In genomic region chr3:142979161-142979560, GRCm38 (mm10) we compare ENCODE assay signal across 11 mouse cellular contexts.
A peak's percentile ranks its signal among the peaks of the same experiment; 100 is the strongest.
DNase-seq lines count a peak whose midpoint lies in the region; ATAC-seq lines count a peak whose summit lies in the region.
"Had no signal": no experiment of that assay in that cellular context is flagged by ENCODE, and none has a peak within 500 bp of the region (broad histone marks: within the 10 kb centered on the region; RNA-seq: fewer than 3 reads in every experiment).

No protein-coding gene starts in this region.

- H3K36me3 ChIP-seq in heart, embryonic 15.5 days, result no peaks in the 10 kb centered on the region
- H3K36me3 ChIP-seq in heart, embryonic 11.5 days (ENCODE audit: control insufficient read depth, insufficient read depth, low read length), result no peaks in the 10 kb centered on the region
- H3K36me3 ChIP-seq in midbrain, embryonic 14.5 days (ENCODE audit: control insufficient read depth, insufficient read depth, low read length), result no peaks in the 10 kb centered on the region
- H3K36me3 ChIP-seq in midbrain, embryonic 15.5 days (replicated peaks), result no peaks in the 10 kb centered on the region
- H3K36me3 ChIP-seq: intestine, embryonic 15.5 days; limb, embryonic 12.5 days had no signal

- no peak overlapping the region for H3K4me3 ChIP-seq in heart, embryonic 15.5 days
- H3K4me3 ChIP-seq in heart, embryonic 11.5 days (ENCODE audit: low read depth, low read length), result no peak overlapping the region
- no peak overlapping the region for H3K4me3 ChIP-seq in midbrain, embryonic 14.5 days (replicated peaks; ENCODE audit: low read depth, low read length)
- no peak overlapping the region for H3K4me3 ChIP-seq in midbrain, embryonic 15.5 days
- H3K4me3 ChIP-seq: intestine, embryonic 15.5 days; limb, embryonic 12.5 days had no signal

- H3K4me1 ChIP-seq in heart, embryonic 15.5 days (replicated peaks), result peaks cover 5% of the 10 kb centered on the region
- H3K4me1 ChIP-seq in heart, embryonic 11.5 days (ENCODE audit: control insufficient read depth, insufficient read depth, low read length), result no peaks in the 10 kb centered on the region
- H3K4me1 ChIP-seq in midbrain, embryonic 14.5 days (ENCODE audit: control insufficient read depth, insufficient read depth, low read length), result no peaks in the 10 kb centered on the region
- H3K4me1 ChIP-seq in midbrain, embryonic 15.5 days, result peaks cover 5% of the 10 kb centered on the region; the same call in 1 of the 2 replicates
- H3K4me1 ChIP-seq: intestine, embryonic 15.5 days; limb, embryonic 12.5 days had no signal

- no peaks in the 10 kb centered on the region for H3K27me3 ChIP-seq in heart, embryonic 15.5 days
- H3K27me3 ChIP-seq in heart, embryonic 11.5 days (ENCODE audit: control insufficient read depth, insufficient read depth, low read length), result no peaks in the 10 kb centered on the region
- H3K27me3 ChIP-seq in midbrain, embryonic 14.5 days (ENCODE audit: control insufficient read depth, insufficient read depth, low read length), result no peaks in the 10 kb centered on the region
- no peaks in the 10 kb centered on the region for H3K27me3 ChIP-seq in midbrain, embryonic 15.5 days (replicated peaks)
- H3K27me3 ChIP-seq: intestine, embryonic 15.5 days; limb, embryonic 12.5 days had no signal

- no peak overlapping the region for H3K9ac ChIP-seq in heart, embryonic 15.5 days
- no peak overlapping the region for H3K9ac ChIP-seq in heart, embryonic 11.5 days (ENCODE audit: low read depth, low read length)
- H3K9ac ChIP-seq in midbrain, embryonic 14.5 days (replicated peaks; ENCODE audit: low read length), result no peak overlapping the region
- no peak overlapping the region for H3K9ac ChIP-seq in midbrain, embryonic 15.5 days
- H3K9ac ChIP-seq: intestine, embryonic 15.5 days; limb, embryonic 12.5 days had no signal

- no peak for ATAC-seq in heart, embryonic 15.5 days (replicated peaks; ENCODE audit: insufficient number of reproducible peaks, insufficient read depth, low FRiP score, low read depth)
- ATAC-seq in heart, embryonic 11.5 days (replicated peaks; ENCODE audit: insufficient number of reproducible peaks, low FRiP score, low TSS enrichment), result no peak
- no peak for ATAC-seq in midbrain, embryonic 14.5 days (ENCODE audit: low FRiP score, low TSS enrichment)
- no peak for ATAC-seq in midbrain, embryonic 15.5 days (replicated peaks)
- ATAC-seq: intestine, embryonic 15.5 days had no signal

- peak overlapping the region; percentile 23; the same call in 1 of the 2 replicates for H3K4me2 ChIP-seq in heart, embryonic 15.5 days
- H3K4me2 ChIP-seq in heart, embryonic 11.5 days, result no peak overlapping the region
- H3K4me2 ChIP-seq in midbrain, embryonic 14.5 days (ENCODE audit: low read length), result no peak overlapping the region
- no peak overlapping the region for H3K4me2 ChIP-seq in midbrain, embryonic 15.5 days
- H3K4me2 ChIP-seq: intestine, embryonic 15.5 days; limb, embryonic 12.5 days had no signal

- WGBS in heart, embryonic 15.5 days, result 6% methylated on average over 4 of the region's 4 CpGs
- WGBS in heart, embryonic 11.5 days (ENCODE audit: insufficient replicate concordance), result 22% methylated on average over 4 of the region's 4 CpGs
- 11% methylated on average over 4 of the region's 4 CpGs for WGBS in midbrain, embryonic 14.5 days
- WGBS in midbrain, embryonic 15.5 days, result 7% methylated on average over 4 of the region's 4 CpGs

- H3K9me3 ChIP-seq in heart, embryonic 15.5 days (replicated peaks), result no peaks in the 10 kb centered on the region
- no peaks in the 10 kb centered on the region for H3K9me3 ChIP-seq in heart, embryonic 11.5 days (replicated peaks; ENCODE audit: control insufficient read depth, low read length)
- H3K9me3 ChIP-seq in midbrain, embryonic 14.5 days (ENCODE audit: control insufficient read depth, low read length), result no peaks in the 10 kb centered on the region
- no peaks in the 10 kb centered on the region for H3K9me3 ChIP-seq in midbrain, embryonic 15.5 days
- H3K9me3 ChIP-seq: intestine, embryonic 15.5 days; limb, embryonic 12.5 days had no signal

- peak; percentile 29 for DNase-seq in adrenal gland, postnatal 14 days
- no peak for DNase-seq in adrenal gland, adult 2 months
- DNase-seq in midbrain, embryonic 14.5 days, result peak; percentile 65
- peak; percentile 6 for DNase-seq in right cerebral cortex, postnatal 4 days
- DNase-seq in urinary bladder, postnatal 10 days (ENCODE audit: low spot score), result no peak
- DNase-seq: gastrocnemius, postnatal 36 days had no signal

- H3K27ac ChIP-seq in heart, embryonic 15.5 days, result peak overlapping the region; percentile 54
- no peak overlapping the region for H3K27ac ChIP-seq in heart, embryonic 11.5 days (ENCODE audit: low read depth, low read length)
- no peak overlapping the region for H3K27ac ChIP-seq in midbrain, embryonic 14.5 days (replicated peaks; ENCODE audit: low read depth, low read length)
- no peak overlapping the region for H3K27ac ChIP-seq in midbrain, embryonic 15.5 days
- H3K27ac ChIP-seq: intestine, embryonic 15.5 days; limb, embryonic 12.5 days had no signal

Comparison
In these comparisons a context has a peak if more than half of its experiments do, and no peak if none do; other contexts are left out.
1. DNase-seq: peak in adrenal gland, postnatal 14 days (single experiment), midbrain, embryonic 14.5 days (single experiment) and right cerebral cortex, postnatal 4 days (single experiment); none in adrenal gland, adult 2 months (single experiment) and urinary bladder, postnatal 10 days (single experiment).